Mouse (Mus musculus): ENCODE measurements around the gene Mtpn. TPM values are rescaled to one million over a fixed set of nuclear protein-coding genes. Genes with fewer than 3 reads are reported as not detected.

The Mtpn gene
- polyA plus RNA-seq, 1 experiment from 2014 or later, result 153 TPM

DNA sequence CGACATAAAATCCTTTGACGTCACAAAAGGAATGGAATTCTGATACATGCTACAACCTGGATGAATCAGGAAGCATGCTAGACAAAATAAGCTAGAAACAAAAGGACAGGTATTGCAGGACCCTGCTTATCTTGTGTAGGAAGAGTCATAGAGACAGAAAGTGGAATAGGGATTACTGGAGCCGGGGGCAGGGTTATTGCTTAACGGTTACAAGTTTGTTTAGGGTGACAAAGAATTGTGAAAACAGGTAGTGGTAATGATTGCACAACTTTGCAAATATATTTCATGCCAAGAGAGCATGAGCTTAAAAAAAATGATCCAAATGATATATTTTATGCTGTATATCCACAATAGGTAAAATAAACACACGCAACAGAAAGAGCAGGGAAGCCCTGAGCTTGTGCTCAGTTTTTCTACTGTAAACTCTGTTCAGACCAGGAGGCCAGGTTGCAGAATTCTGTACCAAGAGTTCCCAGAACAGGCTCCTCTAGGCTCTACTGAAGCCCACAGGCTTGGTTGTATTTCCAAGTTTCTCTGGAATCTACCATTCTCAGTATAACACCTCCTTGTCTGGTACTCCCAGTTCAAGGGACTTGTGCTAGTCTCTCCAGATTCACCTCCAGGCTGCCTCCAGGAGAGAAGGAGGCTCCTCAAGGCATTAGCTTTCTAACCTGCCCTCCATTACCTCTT is 39.6 kb downstream of the Mtpn start:
- DNase-seq (ENCODE audit: extremely low spot score, low spot score), result no peak
- no peak overlapping the region for H3K27ac ChIP-seq
- H3K36me3 ChIP-seq (replicated peaks), result no peaks in the 10 kb centered on the region
- WGBS, result 94% methylated on average over 5 of the region's 5 CpGs
- H3K4me3 ChIP-seq, result no peak overlapping the region
- H3K4me1 ChIP-seq, result no peaks in the 10 kb centered on the region
- no peaks in the 10 kb centered on the region for H3K9me3 ChIP-seq
- H3K27me3 ChIP-seq (ENCODE audit: poor library complexity, severe bottlenecking), result no peaks in the 10 kb centered on the region

DNA sequence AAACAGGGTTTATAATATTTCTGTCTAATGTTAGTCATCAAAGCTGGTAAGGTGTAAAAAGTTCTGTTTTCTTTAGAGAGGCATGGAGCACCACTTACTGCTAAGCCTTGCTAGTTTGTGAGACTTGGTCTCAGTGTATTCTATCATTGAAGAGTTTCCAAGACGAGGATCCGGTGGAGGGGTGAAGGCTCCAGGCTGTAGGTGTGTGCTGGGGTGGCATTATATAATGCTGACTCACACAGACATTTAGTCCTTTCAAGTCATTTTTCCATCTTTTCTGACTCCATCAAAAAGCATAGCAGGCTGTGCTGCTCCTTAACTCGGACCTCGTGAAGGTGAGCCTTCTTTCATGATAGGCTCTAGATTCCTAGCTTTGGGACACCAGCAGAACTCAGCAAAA is 42.3 kb downstream of the Mtpn start:
- H3K27ac ChIP-seq, result no peak overlapping the region
- WGBS, result 89% methylated on average over 4 of the region's 4 CpGs
- no peak for DNase-seq (ENCODE audit: extremely low spot score, low spot score)
- H3K4me3 ChIP-seq, result no peak overlapping the region
- no peaks in the 10 kb centered on the region for H3K4me1 ChIP-seq
- H3K9me3 ChIP-seq, result no peaks in the 10 kb centered on the region
- H3K27me3 ChIP-seq (ENCODE audit: poor library complexity, severe bottlenecking), result no peaks in the 10 kb centered on the region
- H3K36me3 ChIP-seq (replicated peaks), result no peaks in the 10 kb centered on the region

DNA sequence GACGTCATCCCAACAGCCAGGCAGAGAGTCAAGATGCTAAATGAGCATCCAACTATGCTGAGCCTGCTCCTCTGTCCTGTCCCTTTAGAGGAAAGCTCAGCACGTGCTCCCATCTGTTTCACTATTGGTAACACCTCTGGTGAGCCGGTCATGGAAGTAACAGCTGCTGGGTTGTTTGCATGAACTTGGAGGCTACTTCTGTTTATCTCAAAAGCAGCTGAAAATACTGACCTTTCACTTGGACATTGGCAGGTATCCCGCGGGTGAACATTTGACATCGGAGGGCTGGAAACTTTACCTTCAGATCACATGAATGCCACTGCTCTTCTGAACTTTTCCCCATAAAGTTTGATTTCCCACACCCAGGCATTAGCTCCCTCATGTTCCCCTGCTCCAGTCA is 45.8 kb downstream of the Mtpn start:
- Histone ChIP-seq H3K36me3 (replicated peaks) (no peaks in the 10 kb centered on the region), H3K9me3 (peaks cover 4% of the 10 kb centered on the region; the same call in 1 of the 2 replicates), H3K27me3 (ENCODE audit: poor library complexity, severe bottlenecking) (no peaks in the 10 kb centered on the region), H3K27ac (no peak overlapping the region), H3K4me1 (no peaks in the 10 kb centered on the region), H3K4me3 (no peak overlapping the region)
- WGBS, result 90% methylated on average over 6 of the region's 6 CpGs
- DNase-seq (ENCODE audit: extremely low spot score, low spot score), result no peak

DNA sequence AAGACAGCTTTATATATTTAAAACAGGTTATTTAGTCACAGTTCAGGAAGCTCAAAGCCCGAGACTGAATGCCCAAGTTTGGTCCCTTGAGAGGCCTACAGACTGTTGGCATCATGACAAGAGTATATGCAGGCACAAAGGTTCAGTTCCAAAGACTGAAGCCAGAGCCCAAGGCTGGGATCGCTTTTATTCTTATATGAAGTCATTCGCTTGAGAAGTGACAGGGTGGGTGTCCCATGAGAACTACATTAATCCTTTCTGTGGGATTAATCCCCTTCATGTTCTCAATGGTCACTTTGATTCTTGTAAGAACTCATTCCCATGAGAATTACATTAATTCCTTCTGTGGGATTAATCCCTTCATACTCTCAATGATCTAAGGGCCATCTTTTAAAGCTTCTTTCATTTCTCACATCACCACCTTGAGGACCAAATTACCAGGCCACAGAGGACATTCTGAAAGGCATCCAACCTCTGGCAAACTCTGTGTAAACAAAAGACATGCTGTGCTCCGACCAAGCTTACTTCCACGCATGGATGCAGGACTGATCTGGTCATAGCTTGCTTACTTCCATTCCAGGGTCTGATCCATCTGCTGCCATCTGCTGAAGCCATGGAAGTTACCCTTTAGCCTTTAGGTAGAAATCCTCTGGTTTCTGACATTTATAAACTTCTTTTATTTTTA is 59.9 kb downstream of the Mtpn start:
- Histone ChIP-seq H3K27ac (no peak overlapping the region), H3K36me3 (replicated peaks) (no peaks in the 10 kb centered on the region), H3K4me3 (no peak overlapping the region), H3K4me1 (0 out of 2 replicates have a peak, but pooled peaks cover 2% of the 10 kb centered on the region), H3K27me3 (ENCODE audit: poor library complexity, severe bottlenecking) (no peaks in the 10 kb centered on the region), H3K9me3 (0 out of 2 replicates have a peak, but pooled peaks cover 3% of the 10 kb centered on the region)
- DNase-seq (ENCODE audit: extremely low spot score, low spot score), result no peak
- 66% methylated on average over 5 of the region's 5 CpGs for WGBS

GRCm38 (mm10) chr6:35476830-35477229 is 62.9 kb downstream of the Mtpn start:
- H3K9me3 ChIP-seq, result 0 out of 2 replicates have a peak, but pooled peaks cover 3% of the 10 kb centered on the region
- no peaks in the 10 kb centered on the region for H3K36me3 ChIP-seq (replicated peaks)
- H3K4me1 ChIP-seq, result 0 out of 2 replicates have a peak, but pooled peaks cover 2% of the 10 kb centered on the region
- H3K27ac ChIP-seq, result no peak overlapping the region
- 83% methylated on average over 1 of the region's 1 CpGs for WGBS
- no peak overlapping the region for H3K4me3 ChIP-seq
- DNase-seq (ENCODE audit: extremely low spot score, low spot score), result no peak
- H3K27me3 ChIP-seq (ENCODE audit: poor library complexity, severe bottlenecking), result no peaks in the 10 kb centered on the region

GRCm38 (mm10) chr6:35463450-35464395 is 76.0 kb downstream of the Mtpn start:
- 84% methylated on average over 5 of the region's 5 CpGs for WGBS
- Histone ChIP-seq H3K36me3 (replicated peaks) (no peaks in the 10 kb centered on the region), H3K9me3 (no peaks in the 10 kb centered on the region), H3K27ac (no peak overlapping the region), H3K4me1 (no peaks in the 10 kb centered on the region), H3K27me3 (ENCODE audit: poor library complexity, severe bottlenecking) (no peaks in the 10 kb centered on the region), H3K4me3 (no peak overlapping the region)
- no peak for DNase-seq (ENCODE audit: extremely low spot score, low spot score)

- no peak for DNase-seq (ENCODE audit: extremely low spot score, low spot score)
- WGBS, result 94% methylated on average over 1 of the region's 1 CpGs
- Histone ChIP-seq H3K36me3 (replicated peaks) (no peaks in the 10 kb centered on the region), H3K4me1 (no peaks in the 10 kb centered on the region), H3K27me3 (ENCODE audit: poor library complexity, severe bottlenecking) (no peaks in the 10 kb centered on the region), H3K9me3 (no peaks in the 10 kb centered on the region), H3K4me3 (no peak overlapping the region), H3K27ac (no peak overlapping the region)
Measured at GRCm38 (mm10) chr6:35462484-35462883, 77.2 kb downstream of the Mtpn start.

Small RNA genes within 50 kb of the gene (microRNA-seq; reads per million reads assigned to microRNA genes)
- gene Gm23053, result not detected

Other genes starting within 250 kb of the Mtpn start
- 0.52 and 0.72 TPM in 2 replicates for gene Slc13a4, start 231.8 kb downstream of the Mtpn start, polyA plus RNA-seq (2016; fragmentation: Nextera tagmentation; extraction: Ambion mirVana)
- not detected in 2 replicates for gene Fam180a, start 213.7 kb downstream of the Mtpn start, polyA plus RNA-seq (2016; fragmentation: Nextera tagmentation; extraction: Ambion mirVana)